Mouse (Mus musculus) G1E (cell line): ENCODE measurements around the gene Zfp960. TPM values are rescaled to one million over a fixed set of nuclear protein-coding genes. Genes with fewer than 3 reads are reported as not detected.
"Not testable (repeated sequence)": the region's sequence is repeated elsewhere in the genome, so short reads cannot be mapped to it uniquely, and the experiment has no call there.

Experiments used
- ATAC-seq: 2 replicates; pipeline ENCODE4 v1.8.0; 2016; ENCODE audit warnings: mild to moderate bottlenecking; ENCODE audit not compliant: insufficient number of reproducible peaks, poor library complexity, low FRiP score, severe bottlenecking; ENCODE audit errors: extremely low read depth
- DNase-seq: peaks from one replicate; pipeline ENCODE4 v3.0.0; 2012; ENCODE audit warnings: low spot score
- H3K27me3 ChIP-seq: 2 replicates; pipeline ENCODE4 v1.6.1; 2012; ENCODE audit warnings: mild to moderate bottlenecking, low read length, inconsistent platforms; ENCODE audit not compliant: insufficient read depth
- H3K36me3 ChIP-seq: replicated peaks from 2 replicates; pipeline ENCODE3; 2012; ENCODE audit warnings: mild to moderate bottlenecking, inconsistent platforms
- H3K4me1 ChIP-seq: 2 replicates; pipeline ENCODE4 v1.6.1; 2012; ENCODE audit warnings: low read depth, low read length, inconsistent platforms, mixed read lengths; ENCODE audit not compliant: insufficient read depth
- H3K4me3 ChIP-seq: 2 replicates; pipeline ENCODE4 v1.5.1; 2012; ENCODE audit warnings: low read depth, mild to moderate bottlenecking, inconsistent platforms, low read length, moderate library complexity, mixed read lengths
- H3K9me3 ChIP-seq: replicated peaks from 2 replicates; pipeline ENCODE4 v1.6.1; 2012; ENCODE audit warnings: inconsistent platforms
- polyA plus RNA-seq: library from polyadenylated mRNA; stranded (reverse); fragments of >175 nt; gene quantifications from 2 replicates; pipeline ENCODE4 v1.2.3, GENCODE M21; 2012
- total RNA-seq, 2 experiments: library from RNA; stranded (forward) in 1 of 2; stranded (reverse) in 1 of 2; fragments of 200-1000 nt in 1 of 2; fragments of >200 nt in 1 of 2; fragmentation: Nextera tagmentation in 1 of 2; gene quantifications; 2 replicates each; pipeline ENCODE4 v1.2.3; 2014 to 2017

Gene Zfp960
- 11.4 and 18.8 TPM in 2 replicates for total RNA-seq (2014; fragmentation: Nextera tagmentation)
- 5.9 and 7.8 TPM in 2 replicates for total RNA-seq (2017)
- polyA plus RNA-seq: 0.31 and 0.39 TPM in 2 replicates

DNA sequence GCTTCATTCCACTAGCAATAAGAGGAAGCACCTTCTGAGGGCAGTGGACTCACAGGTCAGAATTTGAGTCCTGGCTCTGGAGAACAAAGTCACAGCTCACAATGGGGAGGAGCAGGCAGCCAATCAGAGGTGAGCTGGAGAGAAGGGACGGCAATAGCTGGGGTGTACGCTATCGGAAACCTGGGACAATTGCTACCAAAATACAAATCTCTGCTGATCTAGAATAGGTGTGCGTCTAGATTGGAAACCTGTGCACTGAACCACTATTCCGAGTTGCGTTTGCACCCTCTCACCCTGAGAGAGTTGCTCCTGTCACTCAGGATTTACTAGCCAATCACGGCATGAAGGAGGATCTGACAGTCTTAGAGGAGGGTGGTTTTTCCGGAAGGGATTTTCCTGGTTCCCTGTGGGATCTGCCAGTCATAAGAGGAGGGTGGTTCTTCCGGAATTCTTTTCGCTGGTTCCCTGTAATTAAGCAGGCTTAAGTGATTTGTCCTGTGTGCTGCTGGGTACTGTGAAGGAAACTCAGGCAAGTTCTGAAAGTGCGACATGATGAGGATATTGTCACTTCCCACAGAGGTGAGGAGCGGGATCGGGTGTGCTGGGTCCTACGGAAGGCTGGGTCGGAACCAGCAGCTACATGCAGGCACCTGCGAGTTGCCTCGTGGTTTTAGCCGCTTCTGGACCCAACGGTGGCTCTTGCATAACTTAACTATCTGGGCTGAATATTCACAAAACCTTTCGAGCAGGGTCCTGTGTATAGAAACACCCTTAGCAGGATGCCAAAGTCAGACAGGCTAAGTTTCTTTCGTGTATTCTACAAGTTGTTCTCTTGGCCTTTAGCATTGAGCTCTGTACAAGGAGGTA, at the start of gene Zfp960:
Gene Zfp960, plus strand, starts transcription at position 486 of the 867 bp plus-strand sequence.
- not testable (repeated sequence) for H3K4me1 ChIP-seq, H3K4me3 ChIP-seq, DNase-seq, H3K36me3 ChIP-seq, H3K27me3 ChIP-seq, H3K9me3 ChIP-seq
- ATAC-seq: peak; percentile 54; the same call in 1 of the 2 replicates

- H3K4me3 ChIP-seq, ATAC-seq, H3K27me3 ChIP-seq, H3K4me1 ChIP-seq, DNase-seq: not testable (repeated sequence)
- Histone ChIP-seq H3K9me3 (peaks cover 25% of the 10 kb centered on the region), H3K36me3 (peaks cover 14% of the 10 kb centered on the region)
Observed at GRCm38 (mm10) chr17:17018071-17018470, 45.8 kb upstream of the Zfp960 start.

DNA sequence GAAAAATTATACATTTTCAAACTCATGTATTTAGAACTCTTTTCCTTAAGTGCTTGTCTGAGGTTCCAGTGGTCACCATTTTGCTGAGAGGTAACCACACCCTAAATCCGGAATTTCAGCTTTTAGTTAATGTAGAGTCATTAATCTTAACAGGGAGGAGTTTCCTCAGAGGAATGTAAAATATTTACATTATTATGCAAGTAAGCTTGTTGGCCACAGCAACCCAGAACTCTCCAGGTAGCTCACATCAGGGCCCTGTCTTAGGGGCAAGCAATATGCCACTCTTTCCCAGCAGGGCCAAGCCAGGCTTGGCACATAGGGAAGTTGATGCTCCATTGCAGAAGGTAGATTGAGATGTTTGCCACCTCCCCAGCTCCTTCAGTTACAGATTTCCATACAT, 4.3 kb upstream of the Zfp960 start:
- not testable (repeated sequence) for H3K27me3 ChIP-seq, H3K4me1 ChIP-seq, H3K4me3 ChIP-seq, ATAC-seq, H3K9me3 ChIP-seq, H3K36me3 ChIP-seq, DNase-seq

DNA sequence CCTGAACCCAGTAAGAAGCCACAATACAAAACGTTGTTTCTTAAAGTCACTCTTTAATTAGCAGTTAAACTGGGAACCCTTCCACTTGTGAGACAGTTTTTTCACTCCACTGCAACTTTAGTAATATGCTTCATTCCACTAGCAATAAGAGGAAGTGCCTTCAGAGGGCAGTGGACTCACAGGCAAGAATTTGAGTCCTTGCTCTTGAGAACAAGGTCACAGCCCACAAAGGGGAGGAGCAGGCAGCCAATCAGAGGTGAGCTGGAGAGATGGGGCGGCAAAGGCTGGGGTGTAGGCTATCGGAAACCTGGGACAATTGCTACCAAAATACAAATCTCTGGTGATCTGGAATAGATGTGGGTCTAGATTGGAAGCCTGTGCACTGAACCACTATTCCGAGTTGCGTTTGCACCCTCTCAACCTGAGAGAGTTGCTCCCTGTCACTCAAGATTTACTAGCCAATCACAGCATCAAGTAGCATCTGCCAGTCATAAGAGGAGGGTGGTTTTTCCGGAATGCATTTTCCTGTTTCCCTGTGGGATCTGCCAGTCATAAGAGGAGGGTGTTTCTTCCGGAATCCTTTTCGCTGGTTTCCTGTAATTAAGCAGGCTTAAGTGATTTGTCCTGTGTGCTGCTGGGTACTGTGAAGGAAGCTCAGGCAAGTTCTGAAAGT, 57.1 kb downstream of the Zfp960 start, which contains the start of gene Zfp97:
Gene Zfp97, plus strand, starts transcription at position 586 of the 673 bp plus-strand sequence.
- not testable (repeated sequence) for H3K4me3 ChIP-seq, H3K4me1 ChIP-seq, DNase-seq, H3K27me3 ChIP-seq, H3K36me3 ChIP-seq, H3K9me3 ChIP-seq
- ATAC-seq: peak; percentile 100

Other genes with a start within 250 kb of the Zfp960 start
- gene Zfp97, start 57.3 kb downstream of the Zfp960 start, total RNA-seq (2014; fragmentation: Nextera tagmentation): 24.7 and 26.3 TPM in 2 replicates
- 13.9 and 19.3 TPM in 2 replicates for gene Zfp97, start 57.3 kb downstream of the Zfp960 start, total RNA-seq (2017)
- gene Zfp97, start 57.3 kb downstream of the Zfp960 start, polyA plus RNA-seq: 0.37 and 0.66 TPM in 2 replicates